Mouse (Mus musculus) lung, embryonic 14.5 days (tissue): Measurements from ENCODE around the gene Fgd2. TPM values are rescaled to one million over a fixed set of nuclear protein-coding genes. Genes with fewer than 3 reads are reported as not detected.

Experiments used
- ATAC-seq: fragments of 200-750 bp; cut with Nextera tagmentation; 2 replicates; pipeline ENCODE4 v1.8.0; 2017; ENCODE audit warnings: mild to moderate bottlenecking, moderate TSS enrichment, moderate library complexity; ENCODE audit not compliant: insufficient read depth
- DNase-seq: peaks from one replicate; pipeline ENCODE4 v3.0.0-alpha.2; 2015
- H3K27ac ChIP-seq: fragments of 300-500 bp; sonication (generic); 2 replicates; pipeline ENCODE4 v1.5.1; 2014; ENCODE audit warnings: low read depth, mild to moderate bottlenecking, moderate library complexity
- H3K27me3 ChIP-seq: fragments of 300-500 bp; sonication (generic); 2 replicates; pipeline ENCODE4 v1.6.1; 2014; ENCODE audit warnings: low read length, control low read depth; ENCODE audit not compliant: insufficient read depth
- H3K36me3 ChIP-seq: fragments of 300-500 bp; sonication (generic); 2 replicates; pipeline ENCODE4 v1.6.1; 2014; ENCODE audit warnings: control low read depth; ENCODE audit not compliant: insufficient read depth
- H3K4me1 ChIP-seq: fragments of 300-500 bp; sonication (generic); 2 replicates; pipeline ENCODE4 v1.6.1; 2014; ENCODE audit warnings: antibody characterized with exemption, control low read depth; ENCODE audit not compliant: insufficient read depth
- H3K4me2 ChIP-seq: fragments of 300-500 bp; sonication (generic); 2 replicates; pipeline ENCODE4 v1.6.1; 2014; ENCODE audit warnings: mild to moderate bottlenecking
- H3K4me3 ChIP-seq: fragments of 300-500 bp; sonication (generic); 2 replicates; pipeline ENCODE4 v1.5.1; 2014; ENCODE audit warnings: low read depth, low read length
- H3K9ac ChIP-seq: fragments of 300-500 bp; sonication (generic); 2 replicates; pipeline ENCODE4 v1.6.1; 2014
- H3K9me3 ChIP-seq: fragments of 300-500 bp; sonication (generic); 2 replicates; pipeline ENCODE4 v1.6.1; 2016; ENCODE audit warnings: low read depth, low read length, control low read depth
- CTCF ChIP-seq: IDR thresholded peaks from 2 replicates; pipeline ENCODE4 v1.5.1; 2016; ENCODE audit warnings: antibody characterized with exemption, low read depth
- WGBS: fragments of 180-500 bp; shearing (Covaris S2); extraction: QIAGEN DNeasy Blood & Tissue Kit; methylation state at CpG from one replicate; pipeline ENCODE4 v1.1.7; 2014; 5-methylcytosine and 5-hydroxymethylcytosine counted together
- polyA plus RNA-seq: library from polyadenylated mRNA; unstranded; fragments of >200 nt; fragmentation: Nextera tagmentation; extraction: Ambion mirVana; gene quantifications from 2 replicates; pipeline ENCODE4 v1.2.1, GENCODE M21; 2014

The Fgd2 gene
- polyA plus RNA-seq, 1 experiment from 2014 or later, result 19.2 TPM

GRCm38 (mm10) chr17:29428826-29429225, 68.1 kb downstream of the Fgd2 start:
- no peak overlapping the region for H3K27ac ChIP-seq
- no peaks in the 10 kb centered on the region for H3K4me1 ChIP-seq
- ATAC-seq, result no peak
- WGBS, result 18% methylated on average over 2 of the region's 2 CpGs
- H3K9ac ChIP-seq, result no peak overlapping the region
- H3K9me3 ChIP-seq, result no peaks in the 10 kb centered on the region
- H3K4me3 ChIP-seq, result no peak overlapping the region
- no peaks in the 10 kb centered on the region for H3K27me3 ChIP-seq
- TF ChIP-seq CTCF, result no peak
- no peak overlapping the region for H3K4me2 ChIP-seq
- no peak for DNase-seq
- H3K36me3 ChIP-seq, result no peaks in the 10 kb centered on the region

Other genes with a start within 250 kb of the Fgd2 start
- 0.46 and 1.1 TPM in 2 replicates for gene Rab44, start 246.8 kb upstream of the Fgd2 start, polyA plus RNA-seq
- 6.7 and 6.9 TPM in 2 replicates for gene Cpne5, start 122.7 kb upstream of the Fgd2 start, polyA plus RNA-seq
- gene Ppil1, start 96.7 kb upstream of the Fgd2 start, polyA plus RNA-seq, result 158 and 162 TPM in 2 replicates
- gene BC004004, start 92.1 kb upstream of the Fgd2 start, polyA plus RNA-seq, result 68.9 and 71.1 TPM in 2 replicates
- gene Pi16, start 43.2 kb upstream of the Fgd2 start, polyA plus RNA-seq, result 0.14 TPM in 2 replicates
- 381 and 395 TPM in 2 replicates for gene Mtch1, start 13.0 kb upstream of the Fgd2 start, polyA plus RNA-seq
- gene Pim1, start 129.8 kb downstream of the Fgd2 start, polyA plus RNA-seq, result 14.1 and 16.0 TPM in 2 replicates
- gene Gm17657, start 188.7 kb downstream of the Fgd2 start, polyA plus RNA-seq, result not detected in 2 replicates
- 17.4 TPM in 2 replicates for gene Tbc1d22b, start 188.9 kb downstream of the Fgd2 start, polyA plus RNA-seq
- gene Tmem217, start 191.5 kb downstream of the Fgd2 start, polyA plus RNA-seq, result 0.43 and 0.46 TPM in 2 replicates